Mouse (Mus musculus) induced T-regulatory cell, adult 2 months (primary cell): Measurements from ENCODE around the gene D630003M21Rik.
A peak's percentile ranks its signal among the peaks of the same experiment; 100 is the strongest.

Experiments
- DNase-seq: peaks from one replicate; pipeline ENCODE4 v3.0.0-alpha.2; 2012; ENCODE audit warnings: low read depth

The D630003M21Rik gene

DNA sequence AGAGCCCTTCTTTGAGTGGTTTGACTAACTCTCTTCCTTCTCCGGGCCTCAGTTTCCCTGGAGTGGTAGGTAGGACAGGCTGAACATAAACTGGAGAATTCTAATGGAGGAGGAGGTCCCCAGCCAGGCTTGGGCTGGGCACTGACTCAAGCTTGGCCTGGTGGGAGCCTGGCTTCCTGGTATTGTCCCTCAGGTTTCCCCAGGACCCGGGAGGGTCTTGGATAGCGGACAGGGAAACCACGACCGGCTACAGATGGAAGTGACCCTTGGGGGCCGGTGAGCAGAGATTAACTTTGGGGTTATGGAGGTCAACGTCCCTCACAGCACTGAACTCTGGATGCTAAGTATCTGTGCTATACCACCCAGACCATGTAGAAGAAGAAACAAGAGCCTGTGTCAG is 87.8 kb downstream of the D630003M21Rik start:
- DNase-seq = no peak

DNA sequence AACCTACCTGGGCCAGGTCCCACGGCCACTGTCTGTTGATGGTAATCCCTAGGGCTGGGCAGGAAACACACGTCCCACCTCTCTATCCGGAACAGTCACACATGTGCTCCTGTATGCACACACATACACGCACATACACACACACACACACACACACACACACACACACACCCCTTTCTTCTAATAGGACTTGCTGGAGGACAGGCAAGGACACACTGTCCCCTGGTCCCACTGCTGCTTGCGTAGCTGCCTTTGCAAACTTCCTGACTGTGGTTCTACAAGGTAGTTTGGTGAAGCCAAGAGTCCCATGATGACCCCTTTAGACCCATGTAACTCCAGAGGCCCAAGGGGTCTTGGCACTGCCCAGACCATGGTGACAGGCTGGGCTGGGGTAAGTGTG is 88.4 kb downstream of the D630003M21Rik start:
- DNase-seq = no peak

- no peak for DNase-seq
Observed at GRCm38 (mm10) chr2:158139628-158140027, 89.4 kb downstream of the D630003M21Rik start.

- no peak for DNase-seq
Observed at GRCm38 (mm10) chr2:158138778-158139177, 90.2 kb downstream of the D630003M21Rik start.

DNA sequence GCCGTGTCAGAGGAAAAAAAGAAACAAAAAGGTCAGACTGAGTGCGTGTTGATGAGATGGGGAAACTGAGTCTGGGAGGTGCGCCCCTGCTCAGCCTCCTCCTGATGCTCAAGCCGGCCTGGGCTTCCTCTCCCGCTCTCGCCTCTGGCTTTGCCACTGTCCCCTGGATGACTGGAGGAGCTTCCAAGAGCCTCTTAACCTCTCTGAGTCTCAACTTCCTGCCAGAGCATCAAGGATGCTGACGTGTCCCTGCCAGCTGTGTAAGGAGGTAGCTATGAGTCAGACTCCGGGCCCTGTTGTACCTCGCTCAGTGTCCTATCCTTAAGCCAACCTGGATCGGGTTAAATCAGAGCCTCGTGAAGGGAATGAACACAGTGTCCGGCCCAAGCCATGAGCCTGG is 91.3 kb downstream of the D630003M21Rik start:
- no peak for DNase-seq

GRCm38 (mm10) chr2:158136205-158136604 is 92.8 kb downstream of the D630003M21Rik start:
- DNase-seq = no peak

- DNase-seq = peak; percentile 43
Observed at GRCm38 (mm10) chr2:158133050-158133449, 96.0 kb downstream of the D630003M21Rik start.
